Mouse (Mus musculus) hematopoietic stem cell, adult 5-6 weeks (primary cell): Measurements from ENCODE around the gene Rbfox2. TPM values are rescaled to one million over a fixed set of nuclear protein-coding genes. Genes with fewer than 3 reads are reported as not detected.

Source experiments
- total RNA-seq: library from RNA; stranded (forward); fragments of 172-1452, 232-1000 nt; gene quantifications from 2 replicates; pipeline ENCODE4 v1.2.3, GENCODE M21; 2017

Rbfox2 gene
- total RNA-seq, 1 experiment from 2014 or later, result 11.9 TPM

Other genes with a start within 250 kb of the Rbfox2 start
- not detected in 2 replicates for gene Apol7a, start 92.1 kb upstream of the Rbfox2 start, total RNA-seq
- gene Apol9a, start 104.1 kb upstream of the Rbfox2 start, total RNA-seq, result not detected in 2 replicates
- not detected in 2 replicates for gene Apol7b, start 140.5 kb upstream of the Rbfox2 start, total RNA-seq
- not detected in 2 replicates for gene Apol10a, start 170.0 kb upstream of the Rbfox2 start, total RNA-seq
- gene Apol11a, start 201.3 kb upstream of the Rbfox2 start, total RNA-seq, result not detected in 2 replicates
- not detected in 2 replicates for gene Apol7c, start 226.3 kb upstream of the Rbfox2 start, total RNA-seq